1 mouse cellular context compared by ENCODE assay signal in the genomic region with DNA sequence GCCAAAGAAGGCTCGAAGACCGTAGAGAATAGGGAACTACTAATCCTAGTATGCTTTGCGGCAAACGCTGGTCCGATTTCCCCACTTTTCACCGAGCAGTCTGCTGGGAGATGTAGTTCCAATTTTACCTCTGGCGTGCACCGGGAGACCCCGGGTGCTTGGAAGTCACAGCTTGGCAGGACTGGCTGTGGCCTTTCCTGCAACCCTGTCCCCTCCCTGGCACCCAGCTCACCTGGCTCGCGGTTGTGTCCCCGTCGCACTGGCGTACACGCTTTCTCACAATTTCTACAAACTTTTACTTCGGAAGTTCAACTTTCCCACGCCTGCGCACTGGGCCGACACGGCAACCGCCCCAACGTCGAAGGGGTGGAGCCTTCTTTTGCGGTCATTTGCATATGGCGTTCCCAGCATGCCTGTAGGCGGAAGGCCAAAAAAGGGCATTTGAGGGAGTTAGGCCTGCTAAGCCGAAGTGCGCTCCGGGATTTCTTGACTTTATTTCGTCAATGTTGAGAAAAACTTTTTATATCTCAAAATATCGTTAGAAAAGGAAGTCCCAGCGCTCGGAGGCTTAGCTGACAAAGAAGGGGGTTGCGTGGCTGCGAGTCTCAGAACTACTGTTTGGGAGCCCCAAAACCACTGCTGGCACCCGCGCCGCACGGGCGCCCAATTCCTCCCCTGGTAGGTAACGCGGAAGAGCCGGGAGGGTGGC.
TF ChIP-seq lines count a peak whose summit lies in the region.

A gene (plus strand): TSS at position 418 of the 709 bp plus-strand sequence.

TF ChIP-seq in CH12.LX, 34 proteins besides CTCF, POLR2A, EP300 and RAD21 (continued from another document):
- no peak for TF ChIP-seq MAX (IDR thresholded peaks at IDR 0.05; ENCODE audit: low read length)
- no peak for TF ChIP-seq JUND (conservative IDR thresholded peaks at IDR 0.05; ENCODE audit: low read depth, low read length)
- 0 out of 2 replicates have a peak, but pooled peaks have one; percentile 25 for TF ChIP-seq TCF12 (IDR thresholded peaks at IDR 0.05; ENCODE audit: low read depth, low read length)
- no peak for TF ChIP-seq ZNF384 (IDR thresholded peaks at IDR 0.05; ENCODE audit: low read depth, low read length)
- no peak for TF ChIP-seq ZC3H11A (IDR thresholded peaks at IDR 0.05; ENCODE audit: low read depth, low read length)
- peak; percentile 78 for TF ChIP-seq NELFE (IDR thresholded peaks at IDR 0.05; ENCODE audit: low read depth, low read length)
- no peak for TF ChIP-seq E2F4 (IDR thresholded peaks at IDR 0.05; ENCODE audit: insufficient replicate concordance, low read depth, low read length)
- TF ChIP-seq CHD2 (IDR thresholded peaks at IDR 0.05; ENCODE audit: low read length) = no peak
- TF ChIP-seq SIN3A (IDR thresholded peaks at IDR 0.05; ENCODE audit: low read length) = peak; percentile 85
- TF ChIP-seq USF2 (conservative IDR thresholded peaks at IDR 0.05; ENCODE audit: low read depth, low read length) = no peak
- TF ChIP-seq KAT2A (IDR thresholded peaks at IDR 0.05; ENCODE audit: insufficient replicate concordance, low read length) = peak; percentile 83; the same call in 1 of the 2 replicates
- TF ChIP-seq JUN (IDR thresholded peaks at IDR 0.05; ENCODE audit: insufficient read depth, low read depth, low read length) = no peak
- TF ChIP-seq GABPA (IDR thresholded peaks at IDR 0.05; ENCODE audit: insufficient replicate concordance, low read depth, low read length) = peak; percentile 49; the same call in 1 of the 2 replicates
- TF ChIP-seq UBTF (IDR thresholded peaks at IDR 0.05; ENCODE audit: low read depth, low read length) = peak; percentile 81; the same call in 1 of the 2 replicates
- peak; percentile 48; the same call in 1 of the 2 replicates for TF ChIP-seq ZMIZ1 (IDR thresholded peaks at IDR 0.05; ENCODE audit: low read depth, low read length)
- TF ChIP-seq BHLHE40 (IDR thresholded peaks at IDR 0.05; ENCODE audit: low read depth, low read length) = peak; percentile 86
- TF ChIP-seq NRF1 (IDR thresholded peaks at IDR 0.05; ENCODE audit: low read depth, low read length) = peak; percentile 96
- peak; percentile 93 for TF ChIP-seq HCFC1 (IDR thresholded peaks at IDR 0.05; ENCODE audit: low read depth, low read length)
- no peak for TF ChIP-seq MAZ (IDR thresholded peaks at IDR 0.05; ENCODE audit: low read depth, low read length)
